Mouse (Mus musculus): ENCODE measurements around the gene Amt. TPM values are rescaled to one million over a fixed set of nuclear protein-coding genes. Genes with fewer than 3 reads are reported as not detected.
A peak's percentile ranks its signal among the peaks of the same experiment; 100 is the strongest.
"Not testable (repeated sequence)": the region's sequence is repeated elsewhere in the genome, so short reads cannot be mapped to it uniquely, and the experiment has no call there.

Amt gene
- polyA plus RNA-seq, 1 experiment from 2014 or later, result 10.9 TPM

DNA sequence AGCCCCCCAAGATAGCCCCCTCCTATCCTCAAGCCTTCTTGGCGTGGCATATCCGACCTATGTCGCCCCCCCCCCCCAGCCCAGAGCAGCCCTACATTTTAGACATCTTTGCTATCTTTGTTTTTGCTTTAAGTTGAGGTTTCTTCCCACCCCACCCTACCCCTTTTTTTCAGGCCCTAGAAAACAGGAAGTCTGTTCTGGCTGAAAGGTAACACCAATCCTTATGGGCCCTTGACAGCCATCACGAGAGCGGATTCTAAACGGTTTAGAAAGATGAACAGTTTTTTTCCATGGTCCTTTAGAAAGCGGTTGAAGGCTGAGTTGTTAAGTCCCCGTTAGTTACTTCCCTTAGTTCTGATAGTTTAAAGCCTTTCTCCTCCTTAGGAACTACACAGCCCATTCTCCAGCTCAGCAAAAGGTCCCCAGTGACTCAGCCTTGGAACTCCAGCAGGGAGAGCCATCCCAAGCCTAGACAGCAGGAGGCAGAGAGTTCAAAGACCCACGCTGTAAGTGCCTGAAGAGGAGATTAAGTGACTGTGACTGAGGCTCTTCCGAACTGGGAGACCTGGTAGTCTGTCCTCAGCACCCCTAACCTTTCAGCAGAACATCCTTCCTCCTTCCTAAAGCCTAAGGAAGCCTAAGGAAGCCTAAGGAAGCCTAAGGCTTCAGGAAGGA, 30.3 kb upstream of the Amt start:
- Histone ChIP-seq H3K27me3 (replicated peaks) (no peaks in the 10 kb centered on the region), H3K9me3 (no peaks in the 10 kb centered on the region), H3K36me3 (no peaks in the 10 kb centered on the region), H3K4me1 (peaks cover 65% of the 10 kb centered on the region), H3K4me3 (no peak overlapping the region), H3K27ac (replicated peaks) (peak overlapping the region; percentile 99), H3K9ac (no peak overlapping the region), H3K4me2 (no peak overlapping the region)
- WGBS, result 57% methylated on average over 10 of the region's 10 CpGs
- ATAC-seq (ENCODE audit: extremely low read depth, insufficient number of reproducible peaks, low FRiP score, low TSS enrichment), result no peak

DNA sequence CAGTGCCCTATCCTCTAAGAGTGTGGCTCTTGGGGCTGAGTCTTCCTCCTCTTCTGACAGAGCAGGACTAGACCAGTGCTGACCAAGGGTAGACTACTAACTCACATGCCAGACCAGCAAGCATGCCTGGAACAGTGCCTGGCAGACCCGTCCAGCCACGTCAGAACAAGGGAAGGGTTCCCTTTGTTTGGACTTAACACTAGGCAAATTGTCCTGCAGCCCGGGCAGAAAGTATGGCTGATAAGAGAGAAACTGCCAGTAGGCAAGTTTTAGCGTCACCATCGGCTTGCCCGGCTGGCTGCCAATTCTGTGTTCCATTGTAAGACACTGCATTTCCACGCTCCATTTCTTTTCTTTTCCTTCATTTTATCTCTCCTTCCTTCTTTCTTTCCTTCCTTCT, 29.0 kb upstream of the Amt start:
- Histone ChIP-seq H3K9me3 (no peaks in the 10 kb centered on the region), H3K27ac (replicated peaks) (peak overlapping the region; percentile 65), H3K27me3 (replicated peaks) (no peaks in the 10 kb centered on the region), H3K36me3 (no peaks in the 10 kb centered on the region), H3K4me1 (peaks cover 63% of the 10 kb centered on the region), H3K9ac (no peak overlapping the region), H3K4me3 (no peak overlapping the region), H3K4me2 (peak overlapping the region; percentile 5; the same call in 1 of the 2 replicates)
- ATAC-seq (ENCODE audit: extremely low read depth, insufficient number of reproducible peaks, low FRiP score, low TSS enrichment), result no peak
- 38% methylated on average over 7 of the region's 7 CpGs for WGBS

DNA sequence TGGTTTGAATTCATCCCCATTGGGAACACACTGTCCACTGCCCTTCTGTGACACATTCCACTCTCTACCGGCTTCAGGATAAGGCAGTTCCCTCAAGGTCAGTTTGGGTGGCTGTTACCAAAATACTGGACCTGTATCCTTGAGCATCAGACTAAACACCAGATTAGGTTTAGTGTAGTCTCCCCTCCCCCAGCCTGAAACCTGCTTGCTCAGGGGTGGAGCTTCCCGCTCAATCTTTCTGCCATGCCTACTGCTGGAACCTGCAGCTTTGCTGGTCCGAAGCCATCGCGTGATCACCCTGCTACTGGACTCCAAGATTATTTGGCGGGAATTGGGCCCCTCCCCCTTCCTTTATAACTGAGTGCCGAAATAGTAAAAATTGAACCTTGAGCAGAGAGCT, 28.0 kb upstream of the Amt start:
- not testable (repeated sequence) for H3K27me3 ChIP-seq (replicated peaks); H3K36me3 ChIP-seq; H3K9ac ChIP-seq; H3K9me3 ChIP-seq; ATAC-seq (ENCODE audit: extremely low read depth, insufficient number of reproducible peaks, low FRiP score, low TSS enrichment); H3K27ac ChIP-seq (replicated peaks); H3K4me2 ChIP-seq; H3K4me3 ChIP-seq
- 66% methylated on average over 6 of the region's 7 CpGs for WGBS
- H3K4me1 ChIP-seq, result peaks cover 64% of the 10 kb centered on the region

DNA sequence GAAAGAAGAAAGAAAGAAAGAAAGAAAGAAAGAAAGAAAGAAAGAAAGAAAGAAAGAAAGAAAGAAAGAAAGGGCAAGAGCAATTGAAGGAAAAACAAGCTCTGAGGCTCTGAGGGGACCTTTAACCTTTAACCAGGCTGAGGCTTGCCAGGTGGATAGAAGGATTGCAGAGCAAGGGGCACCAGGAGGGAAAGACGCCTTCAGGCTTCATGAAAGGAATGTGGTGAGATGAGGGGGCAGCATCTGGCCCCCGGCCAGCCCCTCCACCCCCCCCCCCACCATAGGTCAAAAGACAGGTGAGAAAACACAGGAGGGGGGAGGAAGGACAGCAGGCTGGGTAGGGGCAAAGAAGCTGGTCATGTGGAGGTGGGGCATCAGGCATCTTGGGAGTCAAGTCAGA, 24.7 kb upstream of the Amt start:
- no peak for ATAC-seq (ENCODE audit: extremely low read depth, insufficient number of reproducible peaks, low FRiP score, low TSS enrichment)
- H3K9me3 ChIP-seq, result no peaks in the 10 kb centered on the region
- peaks cover 49% of the 10 kb centered on the region for H3K4me1 ChIP-seq
- 26% methylated on average over 2 of the region's 2 CpGs for WGBS
- no peaks in the 10 kb centered on the region for H3K36me3 ChIP-seq
- H3K27ac ChIP-seq (replicated peaks), result 0 out of 2 replicates have a peak overlapping the region, but pooled peaks have one; percentile 1
- H3K9ac ChIP-seq, result no peak overlapping the region
- no peaks in the 10 kb centered on the region for H3K27me3 ChIP-seq (replicated peaks)
- no peak overlapping the region for H3K4me3 ChIP-seq
- no peak overlapping the region for H3K4me2 ChIP-seq

DNA sequence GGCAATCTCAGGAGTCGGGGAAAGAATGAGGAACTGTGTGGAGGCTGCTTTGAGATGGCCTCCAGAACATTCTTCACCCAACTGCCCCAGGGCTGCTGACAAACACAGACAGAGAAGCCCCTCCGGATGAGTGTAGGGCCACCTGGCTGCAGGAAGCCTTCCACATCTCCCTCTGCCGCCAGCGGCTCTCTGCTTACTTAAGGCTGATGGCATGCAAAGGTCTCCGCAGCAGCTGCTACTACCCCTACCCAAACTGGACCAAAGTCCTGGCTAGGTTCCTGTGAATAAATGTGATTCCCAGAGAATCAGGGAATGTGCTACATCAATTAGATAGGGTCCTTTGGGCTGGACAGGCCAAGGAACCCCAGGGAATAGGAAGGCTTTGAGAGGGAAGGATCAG, 24.0 kb upstream of the Amt start:
- no peak overlapping the region for H3K4me2 ChIP-seq
- no peaks in the 10 kb centered on the region for H3K27me3 ChIP-seq (replicated peaks)
- H3K36me3 ChIP-seq, result no peaks in the 10 kb centered on the region
- peak overlapping the region; percentile 1; the same call in 1 of the 2 replicates for H3K27ac ChIP-seq (replicated peaks)
- ATAC-seq (ENCODE audit: extremely low read depth, insufficient number of reproducible peaks, low FRiP score, low TSS enrichment), result no peak
- peaks cover 43% of the 10 kb centered on the region for H3K4me1 ChIP-seq
- 55% methylated on average over 5 of the region's 5 CpGs for WGBS
- no peak overlapping the region for H3K4me3 ChIP-seq
- no peaks in the 10 kb centered on the region for H3K9me3 ChIP-seq
- H3K9ac ChIP-seq, result peak overlapping the region; percentile 26; the same call in 1 of the 2 replicates

DNA sequence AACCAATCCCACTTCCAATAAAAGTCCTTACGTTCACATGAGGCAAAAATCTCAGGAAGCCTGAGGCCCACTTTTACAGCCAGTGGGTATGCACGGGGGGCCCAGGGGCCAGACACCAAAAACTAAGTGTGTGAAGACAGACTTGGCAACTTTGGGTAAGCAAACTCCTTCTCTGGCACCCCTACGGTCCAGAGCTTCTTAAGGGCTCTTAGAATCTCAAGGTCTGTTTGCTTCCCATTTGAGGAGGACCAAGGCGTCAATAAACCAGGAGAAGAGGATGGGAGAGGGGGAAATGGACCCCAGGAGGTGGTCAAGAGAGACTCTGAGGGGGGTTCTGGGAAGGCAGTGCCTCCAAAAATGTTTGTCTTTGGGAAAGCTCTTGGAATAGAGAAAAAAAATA, 23.2 kb upstream of the Amt start:
- ATAC-seq (ENCODE audit: extremely low read depth, insufficient number of reproducible peaks, low FRiP score, low TSS enrichment), result no peak
- peaks cover 37% of the 10 kb centered on the region for H3K4me1 ChIP-seq
- 73% methylated on average over 4 of the region's 4 CpGs for WGBS

DNA sequence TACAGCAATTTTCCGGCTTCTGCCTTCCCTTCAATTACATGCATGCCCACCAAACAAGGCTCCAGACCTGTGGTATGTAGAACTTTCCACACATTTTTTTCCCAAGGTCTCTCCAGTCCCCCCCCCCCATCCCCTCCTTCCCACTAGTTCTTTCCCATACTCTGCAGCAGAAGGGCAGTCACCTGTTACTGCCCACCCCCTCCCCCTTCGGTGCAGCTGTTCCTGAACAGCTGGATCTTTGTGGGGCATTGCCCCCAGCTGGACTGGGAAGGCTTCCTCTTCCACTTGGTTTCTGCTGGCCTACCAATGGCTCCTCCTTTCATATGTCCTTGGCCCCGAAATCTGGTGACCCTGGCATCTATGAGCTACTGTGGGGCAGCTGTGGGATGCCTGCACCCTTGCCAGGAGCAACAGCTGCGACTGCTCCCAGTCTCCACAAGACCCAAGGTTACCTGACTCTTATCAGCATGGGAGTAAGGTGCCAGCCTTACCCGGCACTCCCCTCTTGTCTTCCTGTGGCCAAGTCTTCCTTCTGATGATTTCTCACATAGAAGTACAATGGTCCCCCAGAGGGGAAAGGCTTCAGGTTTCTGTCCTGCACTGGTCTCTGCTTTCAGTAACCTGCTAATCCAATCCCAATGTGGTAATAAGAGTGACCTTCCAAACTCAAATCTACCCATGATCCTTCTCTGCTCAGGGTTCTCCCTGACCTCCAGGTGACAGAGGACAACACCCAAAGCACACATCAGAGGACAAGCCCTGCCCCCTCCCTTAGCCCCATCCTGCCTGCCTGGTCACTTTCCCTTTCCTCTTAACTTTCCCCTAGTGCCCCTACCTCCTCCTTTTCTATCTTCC, 21.9 kb upstream of the Amt start:
- no peak for ATAC-seq (ENCODE audit: extremely low read depth, insufficient number of reproducible peaks, low FRiP score, low TSS enrichment)
- H3K27me3 ChIP-seq (replicated peaks), result no peaks in the 10 kb centered on the region
- no peak overlapping the region for H3K4me3 ChIP-seq
- H3K4me1 ChIP-seq, result peaks cover 30% of the 10 kb centered on the region
- H3K4me2 ChIP-seq, result no peak overlapping the region
- peak overlapping the region; percentile 40; the same call in 1 of the 2 replicates for H3K27ac ChIP-seq (replicated peaks)
- WGBS, result 58% methylated on average over 5 of the region's 5 CpGs
- no peaks in the 10 kb centered on the region for H3K36me3 ChIP-seq
- H3K9ac ChIP-seq, result no peak overlapping the region
- no peaks in the 10 kb centered on the region for H3K9me3 ChIP-seq

More for the DNA sequence above, 23.2 kb upstream of the Amt start:
- Histone ChIP-seq H3K27ac (replicated peaks) (no peak overlapping the region), H3K36me3 (no peaks in the 10 kb centered on the region), H3K27me3 (replicated peaks) (no peaks in the 10 kb centered on the region), H3K4me2 (no peak overlapping the region), H3K9me3 (no peaks in the 10 kb centered on the region), H3K4me3 (no peak overlapping the region), H3K9ac (no peak overlapping the region)

DNA sequence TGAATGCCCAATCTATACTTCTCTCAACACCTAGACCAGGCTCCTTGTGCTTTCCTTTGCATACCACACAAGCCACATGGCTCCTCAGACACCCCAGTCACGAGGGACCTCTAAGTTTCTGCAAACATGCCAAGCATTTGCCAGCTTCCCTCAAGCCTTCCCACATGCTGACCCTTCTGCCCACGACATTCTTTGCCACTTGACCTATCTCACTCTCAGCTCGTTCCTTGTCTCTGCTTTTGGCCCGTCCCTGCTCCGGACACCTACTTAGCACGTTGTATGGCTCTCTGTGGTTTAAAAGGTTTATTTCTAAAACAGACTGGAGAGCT, 21.4 kb upstream of the Amt start:
- Histone ChIP-seq H3K27me3 (replicated peaks) (no peaks in the 10 kb centered on the region), H3K27ac (replicated peaks) (peak overlapping the region; percentile 40; the same call in 1 of the 2 replicates), H3K4me2 (no peak overlapping the region), H3K9me3 (no peaks in the 10 kb centered on the region), H3K9ac (no peak overlapping the region), H3K36me3 (no peaks in the 10 kb centered on the region), H3K4me1 (peaks cover 34% of the 10 kb centered on the region), H3K4me3 (no peak overlapping the region)
- WGBS, result 19% methylated on average over 6 of the region's 6 CpGs
- no peak for ATAC-seq (ENCODE audit: extremely low read depth, insufficient number of reproducible peaks, low FRiP score, low TSS enrichment)

DNA sequence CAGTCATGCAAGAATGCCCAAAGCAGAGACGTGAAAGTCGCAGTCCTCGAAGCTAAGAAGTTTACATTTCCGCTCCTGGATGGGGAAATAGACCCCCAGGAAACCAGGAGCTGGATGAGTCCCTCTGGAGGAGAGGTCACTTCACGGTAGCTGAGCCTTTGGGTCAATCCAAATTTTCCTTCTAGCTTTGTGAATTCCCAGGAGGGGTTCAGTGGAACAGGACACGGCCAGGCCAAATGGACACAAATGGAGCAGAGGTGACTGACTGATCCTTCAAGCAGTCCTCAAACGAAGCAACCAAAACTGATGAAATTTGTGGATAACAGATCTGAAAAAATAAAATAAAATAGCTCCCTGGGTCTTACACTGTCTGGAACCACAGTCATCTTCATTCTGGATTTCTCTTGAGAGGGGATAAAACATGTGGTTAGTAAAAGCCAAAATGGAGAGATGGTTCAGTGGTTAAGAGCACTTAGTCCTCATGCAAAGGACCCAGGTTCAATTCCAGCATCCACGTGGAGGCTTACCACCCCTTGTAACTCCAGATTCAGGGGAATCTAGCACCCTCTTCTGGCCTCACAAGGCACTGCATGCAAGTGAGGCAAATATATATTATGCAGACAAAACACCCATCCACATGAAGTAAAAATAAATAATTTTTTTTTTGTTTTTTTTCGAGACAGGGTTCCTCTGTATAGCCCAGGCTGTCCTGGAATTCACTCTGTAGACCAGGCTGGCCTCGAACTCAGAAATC, 17.8 kb upstream of the Amt start:
- Histone ChIP-seq H3K4me1 (peaks cover 24% of the 10 kb centered on the region), H3K36me3 (no peaks in the 10 kb centered on the region), H3K4me3 (no peak overlapping the region), H3K9ac (no peak overlapping the region), H3K27me3 (replicated peaks) (no peaks in the 10 kb centered on the region), H3K4me2 (no peak overlapping the region), H3K9me3 (no peaks in the 10 kb centered on the region), H3K27ac (replicated peaks) (no peak overlapping the region)
- no peak for ATAC-seq (ENCODE audit: extremely low read depth, insufficient number of reproducible peaks, low FRiP score, low TSS enrichment)
- 61% methylated on average over 10 of the region's 10 CpGs for WGBS

DNA sequence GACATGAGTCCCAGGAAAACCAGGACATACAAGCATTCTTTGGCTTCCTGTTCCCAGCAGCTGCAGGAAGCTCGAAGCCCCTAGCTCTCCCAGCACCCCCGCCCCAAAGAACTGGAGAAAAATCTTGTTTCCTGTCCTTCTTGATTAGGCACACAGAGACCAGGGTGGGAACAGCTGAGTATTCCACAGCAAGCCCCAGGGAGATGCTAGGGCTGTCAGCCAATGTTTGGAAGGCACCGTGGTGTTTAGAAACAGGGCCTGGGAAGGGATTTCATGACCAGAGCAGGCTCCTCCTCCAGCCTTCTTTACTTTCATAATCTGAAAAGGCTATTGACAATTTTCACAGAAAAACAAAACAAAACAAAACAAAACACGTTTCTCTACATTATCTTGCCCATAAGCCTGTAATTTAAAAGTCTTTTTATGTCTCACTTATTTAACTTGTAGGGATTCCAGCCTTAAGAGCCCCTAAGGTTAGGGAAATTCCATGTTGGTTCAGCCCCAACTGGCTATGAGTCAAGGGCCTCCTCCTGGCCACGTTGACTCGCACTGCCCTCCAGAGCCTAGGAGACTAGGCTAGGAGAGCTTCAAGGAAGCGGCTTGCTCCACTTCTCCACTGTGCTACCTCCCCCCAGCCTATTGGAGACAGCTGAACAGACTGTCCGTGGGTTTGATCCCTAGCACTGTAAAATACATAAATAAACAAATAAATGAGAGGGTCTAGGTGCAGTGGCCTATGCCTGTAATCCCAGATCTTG, 16.4 kb upstream of the Amt start:
- ATAC-seq (ENCODE audit: extremely low read depth, insufficient number of reproducible peaks, low FRiP score, low TSS enrichment), result no peak
- Histone ChIP-seq H3K9ac (0 out of 2 replicates have a peak overlapping the region, but pooled peaks have one; percentile 0), H3K27me3 (replicated peaks) (no peaks in the 10 kb centered on the region), H3K4me3 (no peak overlapping the region), H3K4me2 (0 out of 2 replicates have a peak overlapping the region, but pooled peaks have one; percentile 5), H3K9me3 (no peaks in the 10 kb centered on the region), H3K27ac (replicated peaks) (peak overlapping the region; percentile 72), H3K4me1 (peaks cover 15% of the 10 kb centered on the region), H3K36me3 (no peaks in the 10 kb centered on the region)
- 23% methylated on average over 8 of the region's 8 CpGs for WGBS

DNA sequence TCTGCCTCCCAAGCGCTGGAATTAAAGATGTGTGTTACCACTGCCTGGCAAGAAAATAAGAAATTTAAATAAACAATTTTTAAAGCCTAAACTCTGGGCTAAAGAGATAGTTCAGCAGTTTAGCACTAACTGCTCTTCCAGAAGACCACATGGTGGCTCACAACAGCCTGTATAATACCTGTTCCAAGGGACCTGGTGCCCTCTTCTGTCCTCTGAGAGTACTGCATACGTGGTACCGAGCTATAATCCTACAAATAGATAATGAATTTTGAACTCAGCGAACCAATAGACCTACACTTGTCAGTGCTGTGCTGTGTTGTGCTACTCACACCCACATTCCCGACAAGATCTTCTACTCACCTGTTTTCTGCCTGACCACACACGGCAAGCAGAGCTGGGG, 12.2 kb upstream of the Amt start:
- Histone ChIP-seq H3K4me1 (peaks cover 11% of the 10 kb centered on the region), H3K9ac (no peak overlapping the region), H3K36me3 (no peaks in the 10 kb centered on the region), H3K4me2 (no peak overlapping the region), H3K27me3 (replicated peaks) (no peaks in the 10 kb centered on the region), H3K9me3 (no peaks in the 10 kb centered on the region), H3K27ac (replicated peaks) (no peak overlapping the region), H3K4me3 (no peak overlapping the region)
- WGBS, result 7% methylated on average over 6 of the region's 6 CpGs
- ATAC-seq (ENCODE audit: extremely low read depth, insufficient number of reproducible peaks, low FRiP score, low TSS enrichment), result no peak
